Mouse (Mus musculus) liver, adult 2 months (tissue): ENCODE measurements around the gene Rragc.

ENCODE experiments used
- CTCF ChIP-seq: fragments of 200-500 bp; IDR thresholded peaks from 2 replicates; pipeline ENCODE4 v1.5.1; 2011; ENCODE audit warnings: low read depth, low read length, control low read depth
- POLR2A ChIP-seq: fragments of 200-500 bp; IDR thresholded peaks from 2 replicates; pipeline ENCODE4 v1.6.1; 2011; ENCODE audit warnings: low read length, control low read depth; ENCODE audit not compliant: insufficient read depth; ENCODE audit errors: extremely low read depth

DNA sequence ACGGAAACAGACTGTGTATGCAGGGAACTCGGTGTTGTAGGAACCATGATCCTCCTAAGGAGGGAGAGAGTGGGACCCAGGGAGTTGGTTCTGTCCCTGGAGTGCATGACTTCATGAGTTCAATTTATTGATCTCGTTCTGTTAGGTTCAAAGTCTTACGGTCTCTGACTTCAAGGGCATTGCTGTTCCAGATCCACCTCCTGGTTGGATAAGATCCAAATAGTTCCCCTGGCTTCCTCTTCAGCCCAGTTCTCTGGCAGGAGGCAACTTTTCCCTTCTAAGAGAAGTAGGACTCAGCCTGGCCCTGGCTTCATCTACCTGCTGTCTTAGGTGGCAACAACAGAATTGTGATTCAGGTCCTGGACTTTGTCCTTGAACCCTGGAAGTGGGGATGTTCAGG lies 40.6 kb downstream of the Rragc start:
- no peak for TF ChIP-seq CTCF
- no peak for TF ChIP-seq POLR2A
